Mouse (Mus musculus): ENCODE data around the gene Agrn. TPM values are rescaled to one million over a fixed set of nuclear protein-coding genes. Genes with fewer than 3 reads are reported as not detected.

The Agrn gene
- total RNA-seq, 2 experiments from 2014 or later: 256 to 262 TPM

GRCm38 (mm10) chr4:156203001-156203412 is 5.7 kb upstream of the Agrn start, which contains the start of gene AW011738:
Gene AW011738 (plus strand): TSS chr4:156203304.
- peak; percentile 54 to 71 for DNase-seq (ENCODE audit: low spot score in 2 of 2)

GRCm38 (mm10) chr4:156202462-156202893 is 5.2 kb upstream of the Agrn start:
- DNase-seq (ENCODE audit: low spot score in 2 of 2): no peak

- DNase-seq (ENCODE audit: low spot score in 2 of 2): no peak
Measured at GRCm38 (mm10) chr4:156200623-156201475, 3.6 kb upstream of the Agrn start, which contains the start of gene Isg15. Gene Isg15 (minus strand): TSS chr4:156200818.

GRCm38 (mm10) chr4:156197829-156198205 is 529 bp upstream of the Agrn start:
- peak; percentile 79 to 85 for DNase-seq (ENCODE audit: low spot score in 2 of 2)

- DNase-seq (ENCODE audit: low spot score in 2 of 2): peak; percentile 69 to 74
Measured at GRCm38 (mm10) chr4:156195927-156196870, 1.1 kb downstream of the Agrn start.

GRCm38 (mm10) chr4:156194346-156194745 is 2.9 kb downstream of the Agrn start:
- no peak for DNase-seq (ENCODE audit: low spot score in 2 of 2)

- DNase-seq (ENCODE audit: low spot score in 2 of 2): no peak
Measured at GRCm38 (mm10) chr4:156193906-156194305, 3.4 kb downstream of the Agrn start.

GRCm38 (mm10) chr4:156193200-156193590 is 4.1 kb downstream of the Agrn start:
- no peak for DNase-seq (ENCODE audit: low spot score in 2 of 2)

- DNase-seq (ENCODE audit: low spot score in 2 of 2): peak; percentile 68 to 80
Measured at GRCm38 (mm10) chr4:156192421-156193199, 4.7 kb downstream of the Agrn start.

- DNase-seq (ENCODE audit: low spot score in 2 of 2): peak in 1 of 2 experiments; percentile 62
Measured at GRCm38 (mm10) chr4:156188811-156189323, 8.4 kb downstream of the Agrn start.

GRCm38 (mm10) chr4:156188162-156188810 is 9.0 kb downstream of the Agrn start:
- DNase-seq (ENCODE audit: low spot score in 2 of 2): no peak

- DNase-seq (ENCODE audit: low spot score in 2 of 2): peak; percentile 63 to 74
Measured at GRCm38 (mm10) chr4:156185950-156186850, 11.1 kb downstream of the Agrn start.

GRCm38 (mm10) chr4:156185456-156185949 is 11.8 kb downstream of the Agrn start:
- peak in 1 of 2 experiments; percentile 43 for DNase-seq (ENCODE audit: low spot score in 2 of 2)

GRCm38 (mm10) chr4:156184291-156184954 is 12.9 kb downstream of the Agrn start:
- DNase-seq (ENCODE audit: low spot score in 2 of 2): no peak

- DNase-seq (ENCODE audit: low spot score in 2 of 2): no peak
Measured at GRCm38 (mm10) chr4:156183747-156184146, 13.5 kb downstream of the Agrn start.

GRCm38 (mm10) chr4:156177630-156178029 is 19.7 kb downstream of the Agrn start:
- DNase-seq (ENCODE audit: low spot score in 2 of 2): no peak

- peak in 1 of 2 experiments; percentile 9 for DNase-seq (ENCODE audit: low spot score in 2 of 2)
Measured at GRCm38 (mm10) chr4:156171828-156172227, 25.5 kb downstream of the Agrn start.

- peak in 1 of 2 experiments; percentile 2 for DNase-seq (ENCODE audit: low spot score in 2 of 2)
Measured at GRCm38 (mm10) chr4:156169129-156169528, 28.2 kb downstream of the Agrn start.

Measured in layer of hippocampus, postnatal 10 days (tissue).